Mouse (Mus musculus): ENCODE results near the gene Sobp.

- no peak for TF ChIP-seq CTCF (IDR thresholded peaks at IDR 0.05; ENCODE audit: insufficient read depth, low read depth, low read length)
- TF ChIP-seq POLR2A (IDR thresholded peaks at IDR 0.05; ENCODE audit: insufficient read depth, low read depth, low read length) = no peak
Observed at GRCm38 (mm10) chr10:43155046-43155560, 19.2 kb downstream of the Sobp start.

All from olfactory bulb, adult 2 months (tissue).